Mouse (Mus musculus) small intestine, adult 10 weeks (tissue): Measurements from ENCODE around the gene Gm10645. TPM values are rescaled to one million over a fixed set of nuclear protein-coding genes. Genes with fewer than 3 reads are reported as not detected.

Source experiments
- polyA plus RNA-seq: library from polyadenylated mRNA; stranded (reverse); fragments of 350-450 nt; fragmentation: Illumina TruSeq; extraction: RNeasy Lipid Tissue Mini Kit (QIAGEN cat#74804); gene quantifications from one replicate; pipeline ENCODE4 v1.2.3, GENCODE M21; 2014; ENCODE audit warnings: low replicate concordance

The Gm10645 gene
- not detected for polyA plus RNA-seq

GRCm38 (mm10) chr8:83165931-83166867, at the start of gene Gm10645:
Gene Gm10645 (minus strand): TSS chr8:83166170.

GRCm38 (mm10) chr8:83165235-83165930, 587 bp downstream of the Gm10645 start, which contains the start of gene Tbc1d9:
Gene Tbc1d9 (plus strand): TSS chr8:83165352.

Other genes with a start within 250 kb of the Gm10645 start
- 7.6 TPM for gene Tbc1d9, start 818 bp downstream of the Gm10645 start, polyA plus RNA-seq
- gene Ucp1, start 124.2 kb upstream of the Gm10645 start, polyA plus RNA-seq = not detected
- 58.3 TPM for gene Elmod2, start 166.3 kb upstream of the Gm10645 start, polyA plus RNA-seq
- gene Mgat4d, start 182.3 kb upstream of the Gm10645 start, polyA plus RNA-seq = not detected
- gene Clgn, start 223.7 kb upstream of the Gm10645 start, polyA plus RNA-seq = 0.45 TPM